Mouse (Mus musculus) olfactory bulb, adult 2 months (tissue): Measurements from ENCODE around the gene Hist1h2ab. TPM values are rescaled to one million over a fixed set of nuclear protein-coding genes. Genes with fewer than 3 reads are reported as not detected.
A peak's percentile ranks its signal among the peaks of the same experiment; 100 is the strongest.
"Not testable (repeated sequence)": the region's sequence is repeated elsewhere in the genome, so short reads cannot be mapped to it uniquely, and the experiment has no call there.

Experiments used
- H3K27ac ChIP-seq: fragments of 200-500 bp; 2 replicates; pipeline ENCODE4 v1.5.1; 2012; ENCODE audit warnings: low read depth, low read length; ENCODE audit not compliant: insufficient read depth
- H3K4me1 ChIP-seq: fragments of 200-500 bp; 2 replicates; pipeline ENCODE4 v1.6.1; 2012; ENCODE audit warnings: low read length; ENCODE audit not compliant: control insufficient read depth, insufficient read depth
- H3K4me3 ChIP-seq: fragments of 200-500 bp; 2 replicates; pipeline ENCODE4 v1.5.1; 2012; ENCODE audit warnings: mild to moderate bottlenecking, low read depth, low read length, moderate library complexity; ENCODE audit not compliant: insufficient read depth
- CTCF ChIP-seq: fragments of 200-500 bp; IDR thresholded peaks from 2 replicates; pipeline ENCODE4 v1.5.1; 2012; ENCODE audit warnings: low read depth, mild to moderate bottlenecking, low read length, moderate library complexity; ENCODE audit not compliant: insufficient read depth
- POLR2A ChIP-seq: fragments of 200-500 bp; IDR thresholded peaks from 2 replicates; pipeline ENCODE4 v1.6.1; 2012; ENCODE audit warnings: mild to moderate bottlenecking, low read depth, low read length, moderate library complexity; ENCODE audit not compliant: insufficient read depth
- WGBS: fragments of 180-500 bp; shearing (Covaris S2); methylation state at CpG from one replicate; pipeline ENCODE4 v1.1.7; 2018; 5-methylcytosine and 5-hydroxymethylcytosine counted together
- polyA plus RNA-seq: library from polyadenylated mRNA; stranded (reverse); fragments of >200 nt; gene quantifications from 2 replicates; pipeline ENCODE4 v1.2.4, GENCODE M21; 2012; ENCODE audit warnings: low replicate concordance; ENCODE audit not compliant: missing spikeins, insufficient read depth, insufficient read length

The Hist1h2ab gene
- polyA plus RNA-seq = not detected in 2 replicates

DNA sequence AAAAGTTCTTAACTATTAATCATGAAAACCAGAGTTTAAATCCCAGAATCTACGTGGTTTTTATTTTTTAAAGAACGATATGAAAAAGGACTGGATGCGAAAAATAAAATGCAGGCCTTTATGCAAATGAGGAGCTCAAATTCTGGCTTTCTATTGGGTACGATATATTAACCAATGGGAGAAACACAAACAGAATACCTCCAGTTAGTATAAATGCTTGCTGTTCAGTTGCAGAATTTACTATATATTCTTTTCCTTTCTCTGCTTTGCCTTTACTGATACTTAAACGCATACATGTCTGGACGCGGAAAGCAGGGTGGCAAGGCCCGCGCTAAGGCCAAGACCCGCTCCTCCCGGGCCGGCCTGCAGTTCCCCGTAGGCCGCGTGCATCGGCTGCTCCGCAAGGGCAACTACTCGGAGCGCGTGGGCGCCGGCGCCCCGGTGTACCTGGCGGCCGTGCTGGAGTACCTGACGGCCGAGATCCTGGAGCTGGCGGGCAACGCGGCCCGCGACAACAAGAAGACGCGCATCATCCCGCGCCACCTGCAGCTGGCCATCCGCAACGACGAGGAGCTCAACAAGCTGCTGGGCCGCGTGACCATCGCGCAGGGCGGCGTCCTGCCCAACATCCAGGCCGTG lies at the start of gene Hist1h2ab:
Hist1h2ab (plus strand) TSS at position 288 of the 639 bp plus-strand sequence.
- WGBS = under 1% methylated on average over 31 of the region's 47 CpGs

DNA sequence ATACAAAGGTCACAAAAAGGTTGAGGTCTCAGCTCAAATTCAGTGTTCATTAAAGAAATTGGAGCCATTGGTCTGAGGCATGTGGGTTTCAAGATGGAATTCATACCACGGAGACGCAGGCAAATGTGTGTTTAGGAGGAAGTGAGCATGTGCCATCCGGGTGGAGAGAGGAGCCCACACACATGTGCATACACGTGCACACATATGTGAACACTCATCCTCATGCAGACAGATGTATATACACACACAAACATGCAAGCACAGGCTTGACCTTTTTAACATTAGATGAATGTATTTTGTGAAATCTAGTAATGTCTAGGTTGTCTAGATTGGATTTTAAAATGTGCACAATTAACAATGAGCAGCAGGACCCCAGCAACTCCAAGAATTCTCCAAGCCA lies 48.7 kb upstream of the Hist1h2ab start:
- 83% methylated on average over 4 of the region's 4 CpGs for WGBS
- H3K4me1 ChIP-seq = no peaks in the 10 kb centered on the region
- no peak overlapping the region for H3K27ac ChIP-seq
- H3K4me3 ChIP-seq = no peak overlapping the region
- TF ChIP-seq CTCF (no peak), POLR2A (no peak)

More for the DNA sequence above, at the start of gene Hist1h2ab:
- Histone ChIP-seq H3K4me3 (peak within 1 kb of the TSS; percentile 73), H3K27ac (peak within 1 kb of the TSS; percentile 94)
- not testable (repeated sequence) for H3K4me1 ChIP-seq

DNA sequence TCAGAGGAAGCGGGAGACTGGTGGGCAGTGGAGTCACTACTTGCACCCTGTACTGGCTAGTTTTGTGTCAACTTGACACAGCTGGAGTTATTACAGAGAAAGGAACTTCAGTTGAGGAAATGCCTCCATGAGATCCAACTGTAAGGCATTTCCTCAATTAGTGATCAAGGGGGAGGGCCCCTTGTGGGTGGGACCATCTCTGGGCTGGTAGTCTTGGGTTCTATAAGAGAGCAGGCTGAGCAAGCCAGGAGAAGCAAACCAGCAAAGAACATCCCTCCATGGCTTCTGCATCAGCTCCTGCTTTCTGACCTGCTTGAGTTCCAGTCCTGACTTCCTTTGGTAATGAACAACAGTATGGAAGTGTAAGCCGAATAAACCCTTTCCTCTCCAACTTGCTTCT lies 48.1 kb upstream of the Hist1h2ab start:
- not testable (repeated sequence) for H3K4me3 ChIP-seq, H3K27ac ChIP-seq, H3K4me1 ChIP-seq
- 85% methylated on average over 2 of the region's 2 CpGs for WGBS

DNA sequence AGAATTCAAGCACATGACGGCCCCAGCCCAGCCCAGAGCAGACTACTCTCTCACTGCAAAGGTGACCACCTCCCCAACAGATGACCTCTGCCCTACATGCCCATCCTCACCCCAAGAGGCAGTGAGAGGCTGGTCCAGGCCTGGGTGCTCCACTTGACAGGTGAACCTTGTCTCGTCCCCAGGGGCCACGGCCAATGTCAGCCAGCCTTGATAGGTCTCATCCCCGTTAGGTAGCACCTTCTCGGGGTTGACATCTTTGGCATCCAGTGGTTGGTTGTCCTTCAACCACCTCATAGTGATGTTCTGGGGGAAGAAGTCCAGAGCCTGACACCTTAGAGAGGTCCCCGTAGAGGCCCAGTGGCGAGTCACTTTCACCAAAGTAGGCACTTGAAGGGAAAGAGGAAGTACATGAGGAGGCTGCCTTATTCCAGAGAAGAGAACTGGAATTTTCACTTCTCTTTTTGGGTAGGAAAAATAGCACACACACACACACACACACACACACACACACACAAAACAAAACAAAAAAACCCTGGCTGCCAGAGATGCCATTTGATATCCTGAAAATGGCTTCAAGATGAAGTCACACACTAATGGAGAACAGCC lies 45.1 kb upstream of the Hist1h2ab start:
- no peak for TF ChIP-seq CTCF
- TF ChIP-seq POLR2A = no peak
- no peak overlapping the region for H3K4me3 ChIP-seq
- no peaks in the 10 kb centered on the region for H3K4me1 ChIP-seq
- WGBS = 93% methylated on average over 7 of the region's 7 CpGs
- no peak overlapping the region for H3K27ac ChIP-seq

DNA sequence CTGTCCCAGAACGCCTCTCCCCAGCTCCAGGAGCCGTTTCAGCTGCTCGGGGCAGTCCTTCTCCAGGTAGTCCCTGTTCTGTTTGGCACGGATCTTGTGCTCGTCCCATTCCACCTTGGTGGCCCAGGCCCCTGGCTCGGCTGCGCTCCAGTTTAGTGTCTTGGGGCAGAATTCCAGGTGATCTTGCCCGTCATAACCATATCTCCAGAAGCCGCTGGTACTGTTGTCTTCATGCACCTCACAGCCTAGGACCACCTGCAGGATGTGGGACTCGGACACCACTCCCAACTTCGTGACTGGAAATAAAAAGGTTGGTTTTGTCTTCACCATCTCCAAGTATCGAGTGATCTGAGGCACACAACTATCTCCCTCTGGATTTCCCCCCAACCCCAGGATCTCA lies 44.2 kb upstream of the Hist1h2ab start:
- no peaks in the 10 kb centered on the region for H3K4me1 ChIP-seq
- no peak overlapping the region for H3K27ac ChIP-seq
- TF ChIP-seq CTCF = no peak
- no peak for TF ChIP-seq POLR2A
- H3K4me3 ChIP-seq = no peak overlapping the region
- WGBS = 95% methylated on average over 12 of the region's 12 CpGs

DNA sequence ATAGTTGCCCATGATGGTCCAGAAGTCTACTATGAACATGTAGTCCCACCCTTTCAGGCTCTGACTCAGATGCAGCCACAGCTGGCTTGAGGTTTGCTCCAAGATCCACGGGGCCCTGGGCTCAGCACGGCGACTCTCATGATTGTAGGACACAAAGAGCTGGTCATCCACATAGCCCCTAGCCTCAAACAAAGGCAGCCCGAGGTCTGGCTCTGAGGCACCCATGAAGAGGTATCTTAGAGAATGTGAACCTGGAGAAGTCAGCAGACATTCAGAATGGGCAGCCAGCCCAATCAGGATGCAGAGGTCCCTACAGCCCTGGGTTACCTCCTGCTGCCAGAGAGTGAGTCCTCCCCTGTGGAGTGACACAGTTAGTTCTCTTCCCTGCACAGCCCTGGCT lies 42.9 kb upstream of the Hist1h2ab start:
- Histone ChIP-seq H3K27ac (no peak overlapping the region), H3K4me3 (no peak overlapping the region), H3K4me1 (no peaks in the 10 kb centered on the region)
- TF ChIP-seq CTCF (no peak), POLR2A (no peak)
- WGBS = 90% methylated on average over 4 of the region's 4 CpGs

DNA sequence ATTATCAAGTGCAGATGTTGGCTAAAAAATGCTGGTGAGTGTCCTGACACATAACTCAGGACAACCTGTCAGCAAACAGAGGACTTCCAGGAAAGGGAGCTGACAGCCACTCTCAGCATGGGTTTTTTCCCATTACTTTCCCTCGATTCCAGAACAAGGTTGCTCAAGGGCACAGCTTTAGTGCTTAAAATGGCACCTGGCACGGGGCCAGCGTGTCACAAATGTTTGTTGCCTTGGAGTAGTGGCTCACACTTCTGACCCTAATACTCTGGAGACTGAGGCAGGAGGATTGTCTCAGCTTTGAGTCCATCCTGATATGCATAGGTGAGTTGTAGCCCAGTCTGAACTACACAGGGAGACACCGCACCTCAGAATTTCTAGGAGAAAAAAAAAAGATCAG lies 42.3 kb upstream of the Hist1h2ab start:
- WGBS = 67% methylated on average over 4 of the region's 4 CpGs

DNA sequence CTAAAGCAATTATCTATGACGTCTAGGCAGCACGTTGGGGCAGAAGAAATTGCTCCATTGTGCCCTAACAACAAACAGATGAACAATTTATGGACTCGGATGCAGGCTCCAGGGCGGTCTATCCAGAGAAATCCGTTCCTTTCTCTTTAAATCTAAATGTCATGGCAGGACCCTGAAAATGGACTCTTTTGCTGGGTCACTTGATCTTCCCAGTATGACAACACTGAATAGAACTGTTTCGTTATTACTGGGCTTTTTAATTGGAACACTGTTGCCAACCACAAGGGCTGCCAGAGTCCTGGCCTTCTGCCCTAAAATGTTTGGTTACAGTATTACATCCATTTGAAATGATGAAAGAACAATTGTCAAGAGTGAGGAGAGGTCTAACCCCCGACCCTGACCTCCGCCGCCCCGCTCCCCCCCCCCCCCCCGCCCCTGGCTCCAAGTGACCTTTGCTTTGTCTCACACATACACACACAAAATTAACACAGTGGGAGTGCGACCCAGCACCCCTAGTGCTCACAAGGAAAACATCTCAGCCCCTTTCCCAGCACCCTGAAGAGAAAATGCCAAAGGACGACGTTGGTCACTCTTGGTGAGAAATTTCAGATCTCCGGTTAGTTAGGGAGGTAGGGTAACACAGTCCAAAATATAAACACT lies 41.1 kb upstream of the Hist1h2ab start:
- 16% methylated on average over 15 of the region's 15 CpGs for WGBS
- Histone ChIP-seq H3K27ac (0 out of 2 replicates have a peak overlapping the region, but pooled peaks have one; percentile 46), H3K4me3 (peak overlapping the region; percentile 48), H3K4me1 (no peaks in the 10 kb centered on the region)
- TF ChIP-seq CTCF (no peak), POLR2A (no peak)

More for the DNA sequence above, 42.3 kb upstream of the Hist1h2ab start:
- no peak overlapping the region for H3K27ac ChIP-seq
- no peaks in the 10 kb centered on the region for H3K4me1 ChIP-seq
- H3K4me3 ChIP-seq = no peak overlapping the region
- no peak for TF ChIP-seq POLR2A
- no peak for TF ChIP-seq CTCF

DNA sequence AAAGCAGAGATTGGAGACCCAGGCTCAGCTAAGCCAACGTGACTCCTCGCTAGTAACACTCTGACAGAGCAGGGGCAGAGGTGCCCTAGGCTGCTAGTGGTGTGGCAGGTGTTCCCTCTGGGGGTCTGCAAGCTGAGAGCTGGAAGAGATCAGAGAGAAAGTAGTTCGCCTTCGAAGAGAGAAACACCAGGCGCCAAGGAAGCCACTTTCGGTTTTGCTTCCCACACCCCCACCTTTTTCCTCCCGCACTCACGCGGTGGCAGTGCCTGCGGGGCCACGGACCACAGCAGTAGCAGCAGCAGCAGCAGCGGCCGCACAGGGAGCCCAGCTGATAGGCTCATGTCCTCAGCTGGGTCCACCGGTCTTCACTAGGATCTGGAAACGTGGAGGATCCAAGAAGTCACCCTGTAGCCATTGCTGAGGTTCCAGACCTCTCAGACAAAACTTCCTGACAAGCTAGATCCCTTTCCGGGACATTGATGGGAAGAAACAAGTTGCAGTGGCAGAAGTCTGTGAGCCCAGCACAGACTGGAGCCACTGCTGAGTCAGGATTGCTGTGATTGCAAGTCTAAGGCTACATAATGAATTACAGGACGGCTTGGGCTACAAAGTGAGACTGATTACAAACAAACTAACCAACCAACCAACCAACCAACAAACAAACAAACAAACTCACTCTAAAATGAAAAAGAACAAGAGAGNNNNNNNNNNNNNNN lies 40.4 kb upstream of the Hist1h2ab start, which contains the start of gene Hfe:
Hfe (minus strand) TSS at position 481 of the 716 bp plus-strand sequence.
- Histone ChIP-seq H3K4me3 (peak within 1 kb of the TSS; percentile 48), H3K27ac (0 out of 2 replicates have a peak within 1 kb of the TSS, but pooled peaks have one; percentile 46), H3K4me1 (no peaks in the 10 kb centered on the region)
- TF ChIP-seq POLR2A (no peak), CTCF (no peak)
- WGBS = 2% methylated on average over 17 of the region's 17 CpGs
